Mouse (Mus musculus) limb, embryonic 14.5 days (tissue): Measurements from ENCODE around the gene Rorb. TPM values are rescaled to one million over a fixed set of nuclear protein-coding genes. Genes with fewer than 3 reads are reported as not detected.

Experiments used
- ATAC-seq: fragments of 200-750 bp; cut with Nextera tagmentation; 2 replicates; pipeline ENCODE4 v1.8.0; 2017; ENCODE audit warnings: low read depth, moderate number of reproducible peaks, moderate TSS enrichment; ENCODE audit not compliant: low FRiP score
- DNase-seq: peaks from one replicate; pipeline ENCODE4 v3.0.0-alpha.2; 2015; ENCODE audit warnings: low spot score
- H3K27ac ChIP-seq: fragments of 300-500 bp; sonication (generic); replicated peaks from 2 replicates; pipeline ENCODE4 v1.5.1; 2014; ENCODE audit warnings: low read depth, mild to moderate bottlenecking, low read length, moderate library complexity, mixed read lengths
- H3K27me3 ChIP-seq: fragments of 300-500 bp; sonication (generic); 2 replicates; pipeline ENCODE4 v1.6.1; 2014; ENCODE audit warnings: low read length, mixed read lengths; ENCODE audit not compliant: control insufficient read depth, insufficient read depth
- H3K36me3 ChIP-seq: fragments of 300-500 bp; sonication (generic); 2 replicates; pipeline ENCODE4 v1.6.1; 2014; ENCODE audit warnings: mild to moderate bottlenecking, low read length, moderate library complexity, mixed read lengths; ENCODE audit not compliant: control insufficient read depth, insufficient read depth
- H3K4me1 ChIP-seq: fragments of 300-500 bp; sonication (generic); 2 replicates; pipeline ENCODE4 v1.6.1; 2014; ENCODE audit warnings: antibody characterized with exemption, low read length, mixed read lengths; ENCODE audit not compliant: control insufficient read depth, insufficient read depth
- H3K4me2 ChIP-seq: fragments of 300-500 bp; sonication (generic); replicated peaks from 2 replicates; pipeline ENCODE4 v1.6.1; 2014; ENCODE audit warnings: low read depth, mild to moderate bottlenecking, low read length, moderate library complexity; ENCODE audit not compliant: severe bottlenecking
- H3K4me3 ChIP-seq: fragments of 300-500 bp; sonication (generic); replicated peaks from 2 replicates; pipeline ENCODE4 v1.5.1; 2014; ENCODE audit warnings: low read length
- H3K9ac ChIP-seq: fragments of 300-500 bp; sonication (generic); 2 replicates; pipeline ENCODE4 v1.6.1; 2014; ENCODE audit warnings: mild to moderate bottlenecking, low read depth, low read length, moderate library complexity; ENCODE audit not compliant: severe bottlenecking
- H3K9me3 ChIP-seq: fragments of 300-500 bp; sonication (generic); 2 replicates; pipeline ENCODE4 v1.6.1; 2016; ENCODE audit warnings: low read length; ENCODE audit not compliant: control insufficient read depth
- POLR2A ChIP-seq: fragments of 200-500 bp; IDR thresholded peaks from 2 replicates; pipeline ENCODE4 v1.8.0; 2012; ENCODE audit warnings: inconsistent platforms, mild to moderate bottlenecking, moderate library complexity, borderline replicate concordance; ENCODE audit not compliant: insufficient read depth, insufficient read length; ENCODE audit errors: extremely low read depth
- WGBS: fragments of 180-500 bp; shearing (Covaris S2); extraction: QIAGEN DNeasy Blood & Tissue Kit; methylation state at CpG from one replicate; pipeline ENCODE4 v1.1.7; 2014; 5-methylcytosine and 5-hydroxymethylcytosine counted together
- polyA plus RNA-seq, 2 experiments: library from polyadenylated mRNA; depleted of rRNA in 1 of 2; stranded (reverse) in 1 of 2; unstranded in 1 of 2; fragments of >200 nt; fragmentation: Nextera tagmentation in 1 of 2; extraction: Ambion mirVana in 1 of 2; gene quantifications; 2 replicates each; pipeline versions ENCODE4 v1.2.1 to v1.2.3; 2012 to 2014

Gene Rorb
- polyA plus RNA-seq, 2 experiments = 0.08 to 0.25 TPM

- ATAC-seq = no peak
- 64% methylated on average over 3 of the region's 3 CpGs for WGBS
- H3K4me3 ChIP-seq = no peak overlapping the region
- H3K9ac ChIP-seq = no peak overlapping the region
- H3K4me1 ChIP-seq = no peaks in the 10 kb centered on the region
- DNase-seq = no peak
- no peaks in the 10 kb centered on the region for H3K36me3 ChIP-seq
- H3K9me3 ChIP-seq = no peaks in the 10 kb centered on the region
- no peak for TF ChIP-seq POLR2A
- no peak overlapping the region for H3K4me2 ChIP-seq
- H3K27ac ChIP-seq = no peak overlapping the region
- H3K27me3 ChIP-seq = no peaks in the 10 kb centered on the region
Measured at GRCm38 (mm10) chr19:18905511-18905910, 205.5 kb downstream of the Rorb start.

DNA sequence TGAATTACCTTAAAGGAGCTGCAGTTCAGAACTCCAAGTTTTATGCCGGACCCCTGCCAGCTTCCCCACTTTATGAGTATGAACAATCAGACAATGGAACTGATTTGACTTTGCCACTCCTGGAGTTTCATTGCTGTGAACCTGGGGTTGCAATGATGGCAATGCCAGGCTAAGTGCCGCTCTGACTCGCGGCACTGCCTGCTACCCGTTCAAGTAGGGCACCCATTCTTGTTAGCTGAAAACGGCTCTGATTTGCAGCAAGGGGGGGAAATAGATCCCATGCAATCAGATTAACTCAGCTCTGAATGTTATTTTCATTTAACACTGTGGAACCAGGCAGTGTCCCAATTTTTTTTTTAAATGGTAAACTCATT, 208.3 kb downstream of the Rorb start:
- H3K9ac ChIP-seq = no peak overlapping the region
- H3K27me3 ChIP-seq = no peaks in the 10 kb centered on the region
- no peaks in the 10 kb centered on the region for H3K4me1 ChIP-seq
- H3K27ac ChIP-seq = no peak overlapping the region
- no peaks in the 10 kb centered on the region for H3K9me3 ChIP-seq
- H3K4me3 ChIP-seq = no peak overlapping the region
- no peak for TF ChIP-seq POLR2A
- H3K36me3 ChIP-seq = no peaks in the 10 kb centered on the region
- ATAC-seq (no peak), DNase-seq (no peak)
- peak overlapping the region; percentile 13 for H3K4me2 ChIP-seq
- 10% methylated on average over 6 of the region's 6 CpGs for WGBS

GRCm38 (mm10) chr19:18902041-18902693, 208.8 kb downstream of the Rorb start:
- H3K4me1 ChIP-seq = no peaks in the 10 kb centered on the region
- H3K36me3 ChIP-seq = no peaks in the 10 kb centered on the region
- WGBS = 22% methylated on average over 15 of the region's 15 CpGs
- H3K9ac ChIP-seq = no peak overlapping the region
- DNase-seq (no peak), ATAC-seq (no peak)
- H3K9me3 ChIP-seq = no peaks in the 10 kb centered on the region
- H3K27me3 ChIP-seq = no peaks in the 10 kb centered on the region
- H3K4me3 ChIP-seq = no peak overlapping the region
- no peak for TF ChIP-seq POLR2A
- peak overlapping the region; percentile 13 for H3K4me2 ChIP-seq
- no peak overlapping the region for H3K27ac ChIP-seq

- Histone ChIP-seq H3K9ac (no peak overlapping the region), H3K4me2 (no peak overlapping the region), H3K4me3 (no peak overlapping the region), H3K27ac (no peak overlapping the region), H3K27me3 (no peaks in the 10 kb centered on the region), H3K9me3 (no peaks in the 10 kb centered on the region), H3K36me3 (no peaks in the 10 kb centered on the region), H3K4me1 (no peaks in the 10 kb centered on the region)
- DNase-seq (no peak), ATAC-seq (no peak)
- no peak for TF ChIP-seq POLR2A
Measured at GRCm38 (mm10) chr19:18898238-18898637, 212.8 kb downstream of the Rorb start.

- H3K27me3 ChIP-seq = no peaks in the 10 kb centered on the region
- no peak overlapping the region for H3K9ac ChIP-seq
- H3K4me1 ChIP-seq = peaks cover 4% of the 10 kb centered on the region; the same call in 1 of the 2 replicates
- no peak overlapping the region for H3K27ac ChIP-seq
- no peaks in the 10 kb centered on the region for H3K9me3 ChIP-seq
- WGBS = 90% methylated on average over 4 of the region's 4 CpGs
- no peak overlapping the region for H3K4me3 ChIP-seq
- DNase-seq (no peak), ATAC-seq (no peak)
- H3K4me2 ChIP-seq = no peak overlapping the region
- no peaks in the 10 kb centered on the region for H3K36me3 ChIP-seq
- TF ChIP-seq POLR2A = no peak
Measured at GRCm38 (mm10) chr19:18890216-18890615, 220.8 kb downstream of the Rorb start.
